ENCODE assay signal across 15 mouse cellular contexts in the genomic region with DNA sequence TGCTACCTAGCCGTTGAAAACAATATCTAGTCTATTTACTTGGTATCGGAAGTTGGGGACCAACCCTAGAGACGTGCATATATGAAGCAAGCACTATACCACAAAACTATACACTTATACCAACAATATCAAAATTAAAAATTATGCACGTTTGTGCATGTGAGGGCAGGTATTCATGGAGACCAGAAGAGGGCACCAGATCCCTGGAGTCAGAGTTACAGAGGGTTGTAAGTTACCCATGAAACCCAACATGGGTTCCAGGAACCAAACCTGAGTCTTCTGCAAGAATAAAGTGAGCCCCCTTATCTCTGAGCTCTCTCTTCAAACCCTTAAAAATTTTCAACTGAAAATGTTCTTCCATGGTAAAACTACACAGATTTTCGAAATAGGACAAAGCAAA. TPM values are rescaled to one million over a fixed set of nuclear protein-coding genes. Genes with fewer than 3 reads are reported as not detected.
DNase-seq lines count a peak whose midpoint lies in the region; ATAC-seq and TF ChIP-seq lines count a peak whose summit lies in the region.
"Had no signal": no experiment of that assay in that cellular context is flagged by ENCODE, and none has a peak within 500 bp of the region (broad histone marks: within the 10 kb centered on the region; RNA-seq: fewer than 3 reads in every experiment).

No protein-coding gene starts in this region.

- no peaks in the 10 kb centered on the region for H3K4me1 ChIP-seq in kidney, adult 2 months (ENCODE audit: control insufficient read depth, insufficient read depth, low read length)
- peaks cover 13% of the 10 kb centered on the region for H3K4me1 ChIP-seq in kidney, embryonic 15.5 days

- intact Hi-C loops in left cerebral cortex, postnatal 25 days (cut with DNase I), result no loop called here

- TF ChIP-seq CTCF in kidney, adult 2 months (conservative IDR thresholded peaks at IDR 0.05; ENCODE audit: insufficient read depth, insufficient read length, low read depth, low read length), result peak; percentile 29; the same call in 1 of the 2 replicates

- H3K36me3 ChIP-seq in kidney, adult 2 months (ENCODE audit: control insufficient read depth, insufficient read depth, low read length), result no peaks in the 10 kb centered on the region
- H3K36me3 ChIP-seq in kidney, embryonic 15.5 days, result no peaks in the 10 kb centered on the region
- H3K36me3 ChIP-seq: embryonic facial prominence, embryonic 13.5 days; forebrain, embryonic 12.5 days; heart, embryonic 15.5 days; limb, embryonic 12.5 days; midbrain, embryonic 13.5 days had no signal

- no peak overlapping the region for H3K27ac ChIP-seq in kidney, adult 2 months (ENCODE audit: insufficient read depth, low read depth, low read length)
- H3K27ac ChIP-seq in kidney, embryonic 15.5 days, result no peak overlapping the region
- H3K27ac ChIP-seq: embryonic facial prominence, embryonic 13.5 days; forebrain, embryonic 12.5 days; heart, embryonic 15.5 days; hindbrain, embryonic 14.5 days; limb, embryonic 12.5 days; midbrain, embryonic 13.5 days had no signal

- ATAC-seq in kidney, embryonic 15.5 days (replicated peaks; ENCODE audit: low FRiP score), result no peak
- ATAC-seq: midbrain, embryonic 13.5 days had no signal

- no peak for TF ChIP-seq POLR2A in kidney, adult 2 months (IDR thresholded peaks at IDR 0.05; ENCODE audit: low read depth, low read length)

- no peak overlapping the region for H3K9ac ChIP-seq in kidney, embryonic 15.5 days
- H3K9ac ChIP-seq: embryonic facial prominence, embryonic 13.5 days; forebrain, embryonic 12.5 days; heart, embryonic 15.5 days; hindbrain, embryonic 14.5 days; limb, embryonic 12.5 days; midbrain, embryonic 13.5 days had no signal

- H3K9me3 ChIP-seq in kidney, embryonic 15.5 days (replicated peaks), result no peaks in the 10 kb centered on the region
- H3K9me3 ChIP-seq: embryonic facial prominence, embryonic 13.5 days; forebrain, embryonic 12.5 days; heart, embryonic 15.5 days; limb, embryonic 12.5 days; midbrain, embryonic 13.5 days had no signal

- no peaks in the 10 kb centered on the region for H3K27me3 ChIP-seq in kidney, adult 2 months (replicated peaks; ENCODE audit: control insufficient read depth, insufficient read depth, low read length)
- H3K27me3 ChIP-seq in kidney, embryonic 15.5 days, result no peaks in the 10 kb centered on the region
- H3K27me3 ChIP-seq: forebrain, embryonic 12.5 days; heart, embryonic 15.5 days; limb, embryonic 12.5 days; midbrain, embryonic 13.5 days had no signal

- no peak overlapping the region for H3K4me2 ChIP-seq in kidney, embryonic 15.5 days
- H3K4me2 ChIP-seq: embryonic facial prominence, embryonic 13.5 days; forebrain, embryonic 12.5 days; heart, embryonic 15.5 days; hindbrain, embryonic 14.5 days; limb, embryonic 12.5 days; midbrain, embryonic 13.5 days had no signal

- DNase-seq in kidney, adult 2 months, result no peak
- DNase-seq in thymus, postnatal 0 days (ENCODE audit: low spot score), result peak; percentile 20
- DNase-seq in thymus, adult 18-20 months, result no peak
- DNase-seq in c-Kit-positive CD71-negative TER-119-negative erythroid progenitor cells, embryonic 14.5 days (ENCODE audit: low read depth), result peak; percentile 16
- DNase-seq in adrenal gland, postnatal 10 days, result no peak
- no peak for DNase-seq in left cerebral cortex, postnatal 25 days (ENCODE audit: low spot score in 2 of 2)
- DNase-seq: cerebellum, postnatal 10 days; gastrocnemius, postnatal 14 days had no signal

- WGBS in kidney, adult 2 months, result 84% methylated on average over 5 of the region's 5 CpGs
- 78% methylated on average over 5 of the region's 5 CpGs for WGBS in kidney, embryonic 15.5 days

- no peak overlapping the region for H3K4me3 ChIP-seq in kidney, adult 2 months (ENCODE audit: insufficient read depth, low read depth, low read length)
- H3K4me3 ChIP-seq in kidney, embryonic 15.5 days (replicated peaks), result no peak overlapping the region
- H3K4me3 ChIP-seq: embryonic facial prominence, embryonic 13.5 days; forebrain, embryonic 12.5 days; heart, embryonic 15.5 days; limb, embryonic 12.5 days; midbrain, embryonic 13.5 days had no signal

RNA-seq across cellular contexts. Expression of a gene that starts 29.2 kb away (rescaled TPM):
- 0.86 and 1.2 TPM in 2 replicates for polyA plus RNA-seq in kidney, adult 2 months (2012; rRNA removed)
- 2.2 and 2.3 TPM in 2 replicates for polyA plus RNA-seq in kidney, embryonic 15.5 days (2015; fragmentation: Nextera tagmentation; extraction: Ambion mirVana)
- 10.7 and 12.5 TPM in 2 replicates for polyA plus RNA-seq in thymus, postnatal 0 days (2015; fragmentation: Nextera tagmentation; extraction: Ambion mirVana)
- total RNA-seq in adrenal gland, postnatal 10 days (2021), result 1 to 10 TPM; 2.9 TPM
- total RNA-seq in left cerebral cortex, postnatal 25 days (2021), result 100 to 1,000 TPM; 242 to 262 TPM

Comparison
In these comparisons a context has a peak if more than half of its experiments do, and no peak if none do; other contexts are left out.
1. DNase-seq: peak in thymus, postnatal 0 days (single experiment) and c-Kit-positive CD71-negative TER-119-negative erythroid progenitor cells, embryonic 14.5 days (single experiment); none in kidney, adult 2 months (single experiment), thymus, adult 18-20 months (0 of 2), adrenal gland, postnatal 10 days (single experiment) and left cerebral cortex, postnatal 25 days (0 of 2).